Mouse (Mus musculus): ENCODE measurements around the gene Mthfd2. TPM values are rescaled to one million over a fixed set of nuclear protein-coding genes. Genes with fewer than 3 reads are reported as not detected.

Gene Mthfd2
- polyA plus RNA-seq, 1 experiment: 7.7 TPM

DNA sequence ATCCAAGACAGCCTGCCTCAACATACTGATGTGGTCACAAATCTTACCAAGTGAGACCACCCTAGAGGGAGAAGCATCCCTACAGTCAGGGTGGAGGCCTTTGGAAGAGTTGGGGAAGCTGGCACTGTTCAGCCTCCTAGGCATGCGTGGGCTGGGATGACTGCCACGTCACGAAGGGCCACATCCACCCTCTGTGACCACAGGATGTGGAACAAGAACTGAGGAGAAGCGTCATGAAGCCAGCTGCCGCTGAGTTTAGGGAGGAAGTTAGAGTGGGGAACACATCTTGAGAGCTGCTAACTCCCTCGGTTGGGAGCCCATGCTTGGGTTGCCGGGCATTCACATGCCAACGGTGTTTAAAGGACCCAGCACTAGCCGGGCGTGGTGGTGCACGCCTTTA lies 52.0 kb downstream of the Mthfd2 start:
- peak in 1 of 2 experiments; percentile 15 for DNase-seq (ENCODE audit: low read depth in 1 of 2, low spot score in 2 of 2)
- Histone ChIP-seq H3K36me3 (ENCODE audit: control insufficient read depth, insufficient read depth, low read length) (no peaks in the 10 kb centered on the region), H3K4me1 (ENCODE audit: control insufficient read depth, insufficient read depth, insufficient read length) (no peaks in the 10 kb centered on the region; the same call in 1 of the 2 replicates), H3K27me3 (ENCODE audit: control insufficient read depth, insufficient read depth, low read length) (no peaks in the 10 kb centered on the region), H3K4me3 (ENCODE audit: extremely low read depth, insufficient read depth, insufficient read length) (no peak overlapping the region), H3K27ac (ENCODE audit: insufficient read depth, low read length) (no peak overlapping the region)
- TF ChIP-seq POLR2A (IDR thresholded peaks at IDR 0.05; ENCODE audit: low read depth, low read length): no peak
- TF ChIP-seq CTCF (IDR thresholded peaks at IDR 0.05; ENCODE audit: extremely low read depth, insufficient read depth, insufficient read length, insufficient replicate concordance): no peak
- 20% methylated on average over 11 of the region's 11 CpGs for WGBS

GRCm38 (mm10) chr6:83268144-83269010 lies 57.3 kb downstream of the Mthfd2 start:
- peak; percentile 38 to 53 for DNase-seq (ENCODE audit: low read depth in 1 of 2, low spot score in 2 of 2)
- TF ChIP-seq CTCF (IDR thresholded peaks at IDR 0.05; ENCODE audit: extremely low read depth, insufficient read depth, insufficient read length, insufficient replicate concordance): peak; percentile 38; the same call in 1 of the 2 replicates
- no peak for TF ChIP-seq POLR2A (IDR thresholded peaks at IDR 0.05; ENCODE audit: low read depth, low read length)

DNA sequence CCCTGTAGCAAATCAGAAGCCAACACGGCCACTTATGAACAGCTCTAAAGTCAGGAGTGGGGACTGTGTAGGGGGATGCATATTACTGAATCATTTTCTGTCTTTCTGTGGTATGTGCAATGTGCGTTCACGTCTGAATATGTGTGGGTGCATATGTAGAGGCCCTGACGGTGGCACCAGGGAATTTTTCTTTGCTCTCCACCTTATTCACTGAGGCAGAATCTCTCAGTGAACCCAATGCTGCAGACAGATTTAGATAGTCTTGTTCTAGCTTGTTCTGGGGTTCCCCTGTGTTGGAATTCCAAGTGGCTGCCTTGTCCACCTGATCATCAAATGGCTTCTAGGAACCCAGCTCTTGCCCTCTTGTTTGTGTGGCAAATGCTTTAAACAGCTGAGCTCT lies 58.1 kb downstream of the Mthfd2 start:
- TF ChIP-seq POLR2A (IDR thresholded peaks at IDR 0.05; ENCODE audit: low read depth, low read length) (no peak), CTCF (IDR thresholded peaks at IDR 0.05; ENCODE audit: extremely low read depth, insufficient read depth, insufficient read length, insufficient replicate concordance) (no peak)
- Histone ChIP-seq H3K4me1 (ENCODE audit: control insufficient read depth, insufficient read depth, insufficient read length) (no peaks in the 10 kb centered on the region), H3K4me3 (ENCODE audit: extremely low read depth, insufficient read depth, insufficient read length) (no peak overlapping the region; the same call in 1 of the 2 replicates), H3K36me3 (ENCODE audit: control insufficient read depth, insufficient read depth, low read length) (no peaks in the 10 kb centered on the region), H3K27me3 (ENCODE audit: control insufficient read depth, insufficient read depth, low read length) (no peaks in the 10 kb centered on the region), H3K27ac (ENCODE audit: insufficient read depth, low read length) (no peak overlapping the region)
- 60% methylated on average over 4 of the region's 4 CpGs for WGBS
- no peak for DNase-seq (ENCODE audit: low read depth in 1 of 2, low spot score in 2 of 2)

More at GRCm38 (mm10) chr6:83268144-83269010, 57.3 kb downstream of the Mthfd2 start:
- Histone ChIP-seq H3K4me3 (ENCODE audit: extremely low read depth, insufficient read depth, insufficient read length) (peak overlapping the region; percentile 73), H3K27me3 (ENCODE audit: control insufficient read depth, insufficient read depth, low read length) (no peaks in the 10 kb centered on the region), H3K36me3 (ENCODE audit: control insufficient read depth, insufficient read depth, low read length) (no peaks in the 10 kb centered on the region), H3K4me1 (ENCODE audit: control insufficient read depth, insufficient read depth, insufficient read length) (no peaks in the 10 kb centered on the region), H3K27ac (ENCODE audit: insufficient read depth, low read length) (no peak overlapping the region)
- WGBS: 4% methylated on average over 27 of the region's 28 CpGs

GRCm38 (mm10) chr6:83265653-83266052 lies 60.1 kb downstream of the Mthfd2 start:
- H3K36me3 ChIP-seq (ENCODE audit: control insufficient read depth, insufficient read depth, low read length): no peaks in the 10 kb centered on the region
- WGBS: 94% methylated on average over 4 of the region's 4 CpGs
- DNase-seq (ENCODE audit: low read depth in 1 of 2, low spot score in 2 of 2): no peak
- H3K4me1 ChIP-seq (ENCODE audit: control insufficient read depth, insufficient read depth, insufficient read length): no peaks in the 10 kb centered on the region
- TF ChIP-seq POLR2A (IDR thresholded peaks at IDR 0.05; ENCODE audit: low read depth, low read length): no peak
- TF ChIP-seq CTCF (IDR thresholded peaks at IDR 0.05; ENCODE audit: extremely low read depth, insufficient read depth, insufficient read length, insufficient replicate concordance): no peak
- no peak overlapping the region for H3K4me3 ChIP-seq (ENCODE audit: extremely low read depth, insufficient read depth, insufficient read length)
- H3K27ac ChIP-seq (ENCODE audit: insufficient read depth, low read length): no peak overlapping the region
- H3K27me3 ChIP-seq (ENCODE audit: control insufficient read depth, insufficient read depth, low read length): no peaks in the 10 kb centered on the region

GRCm38 (mm10) chr6:83265253-83265652 lies 60.5 kb downstream of the Mthfd2 start:
- no peak overlapping the region for H3K27ac ChIP-seq (ENCODE audit: insufficient read depth, low read length)
- no peak overlapping the region for H3K4me3 ChIP-seq (ENCODE audit: extremely low read depth, insufficient read depth, insufficient read length)
- no peaks in the 10 kb centered on the region for H3K27me3 ChIP-seq (ENCODE audit: control insufficient read depth, insufficient read depth, low read length)
- H3K36me3 ChIP-seq (ENCODE audit: control insufficient read depth, insufficient read depth, low read length): no peaks in the 10 kb centered on the region
- no peak for DNase-seq (ENCODE audit: low read depth in 1 of 2, low spot score in 2 of 2)
- no peak for TF ChIP-seq CTCF (IDR thresholded peaks at IDR 0.05; ENCODE audit: extremely low read depth, insufficient read depth, insufficient read length, insufficient replicate concordance)
- TF ChIP-seq POLR2A (IDR thresholded peaks at IDR 0.05; ENCODE audit: low read depth, low read length): no peak
- H3K4me1 ChIP-seq (ENCODE audit: control insufficient read depth, insufficient read depth, insufficient read length): no peaks in the 10 kb centered on the region

DNA sequence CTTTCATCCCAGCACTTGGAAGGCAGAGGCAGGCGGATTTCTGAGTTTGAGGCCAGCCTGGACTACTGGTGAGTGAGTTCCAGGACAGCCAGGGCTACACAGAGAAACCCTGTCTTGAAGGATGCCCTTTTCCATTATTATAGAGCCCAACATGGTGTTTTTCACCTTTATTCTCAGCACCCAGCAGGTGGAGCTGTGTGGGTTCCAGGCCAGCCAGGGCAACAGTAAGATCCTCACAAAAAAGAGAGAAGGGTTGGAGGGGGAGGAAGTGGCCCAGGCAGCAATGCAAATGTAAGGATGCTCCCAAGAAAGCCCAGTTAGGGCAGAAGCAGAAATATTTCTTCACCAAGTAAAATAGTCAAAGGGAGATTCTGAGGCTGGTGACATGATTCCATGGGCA lies 61.2 kb downstream of the Mthfd2 start:
- no peak overlapping the region for H3K27ac ChIP-seq (ENCODE audit: insufficient read depth, low read length)
- TF ChIP-seq POLR2A (IDR thresholded peaks at IDR 0.05; ENCODE audit: low read depth, low read length) (no peak), CTCF (IDR thresholded peaks at IDR 0.05; ENCODE audit: extremely low read depth, insufficient read depth, insufficient read length, insufficient replicate concordance) (no peak)
- no peak overlapping the region for H3K4me3 ChIP-seq (ENCODE audit: extremely low read depth, insufficient read depth, insufficient read length)
- DNase-seq (ENCODE audit: low read depth in 1 of 2, low spot score in 2 of 2): no peak
- no peaks in the 10 kb centered on the region for H3K36me3 ChIP-seq (ENCODE audit: control insufficient read depth, insufficient read depth, low read length)
- 79% methylated on average over 1 of the region's 1 CpGs for WGBS
- H3K27me3 ChIP-seq (ENCODE audit: control insufficient read depth, insufficient read depth, low read length): no peaks in the 10 kb centered on the region
- H3K4me1 ChIP-seq (ENCODE audit: control insufficient read depth, insufficient read depth, insufficient read length): no peaks in the 10 kb centered on the region

Other genes starting within 250 kb of the Mthfd2 start
- gene Pcgf1, start 248.0 kb downstream of the Mthfd2 start, polyA plus RNA-seq (2012; rRNA removed): 10.0 and 10.7 TPM in 2 replicates
- gene Lbx2, start 239.5 kb downstream of the Mthfd2 start, polyA plus RNA-seq (2012; rRNA removed): 2.8 and 3.9 TPM in 2 replicates
- gene Ccdc142, start 224.3 kb downstream of the Mthfd2 start, polyA plus RNA-seq (2012; rRNA removed): 12.3 and 17.0 TPM in 2 replicates
- 6.1 and 6.5 TPM in 2 replicates for gene Gm42688, start 224.3 kb downstream of the Mthfd2 start, polyA plus RNA-seq (2012; rRNA removed)
- gene Mrpl53, start 216.9 kb downstream of the Mthfd2 start, polyA plus RNA-seq (2012; rRNA removed): 35.0 and 39.7 TPM in 2 replicates
- 54.5 and 67.2 TPM in 2 replicates for gene Mogs, start 210.4 kb downstream of the Mthfd2 start, polyA plus RNA-seq (2012; rRNA removed)
- 83.4 and 95.3 TPM in 2 replicates for gene Wbp1, start 204.3 kb downstream of the Mthfd2 start, polyA plus RNA-seq (2012; rRNA removed)
- gene Ino80b, start 200.5 kb downstream of the Mthfd2 start, polyA plus RNA-seq (2012; rRNA removed): 27.1 and 53.4 TPM in 2 replicates
- 3.6 and 5.7 TPM in 2 replicates for gene Rtkn, start 190.4 kb downstream of the Mthfd2 start, polyA plus RNA-seq (2012; rRNA removed)
- gene Wdr54, start 169.5 kb downstream of the Mthfd2 start, polyA plus RNA-seq (2012; rRNA removed): 0.77 and 1.6 TPM in 2 replicates
- 0.04 and 0.05 TPM in 2 replicates for gene 1700003E16Rik, start 169.5 kb downstream of the Mthfd2 start, polyA plus RNA-seq (2012; rRNA removed)
- gene Dctn1, start 160.0 kb downstream of the Mthfd2 start, polyA plus RNA-seq (2012; rRNA removed): 69.0 and 85.6 TPM in 2 replicates
- gene Slc4a5, start 106.1 kb downstream of the Mthfd2 start, polyA plus RNA-seq (2012; rRNA removed): 0.05 and 0.26 TPM in 2 replicates
- gene Mob1a, start 108 bp upstream of the Mthfd2 start, polyA plus RNA-seq (2012; rRNA removed): 28.3 and 35.1 TPM in 2 replicates
- 7.7 and 74.0 TPM in 2 replicates for gene Bola3, start 23.2 kb upstream of the Mthfd2 start, polyA plus RNA-seq (2012; rRNA removed)
- 21.1 and 22.9 TPM in 2 replicates for gene Tet3, start 133.2 kb upstream of the Mthfd2 start, polyA plus RNA-seq (2012; rRNA removed)
- 41.8 and 44.9 TPM in 2 replicates for gene Dguok, start 181.1 kb upstream of the Mthfd2 start, polyA plus RNA-seq (2012; rRNA removed)
- 14.8 and 15.9 TPM in 2 replicates for gene Actg2, start 210.4 kb upstream of the Mthfd2 start, polyA plus RNA-seq (2012; rRNA removed)
- 5.1 and 5.2 TPM in 2 replicates for gene Stambp, start 246.8 kb upstream of the Mthfd2 start, polyA plus RNA-seq (2012; rRNA removed)